ENCODE assay signal across 8 mouse cellular contexts in the genomic region with DNA sequence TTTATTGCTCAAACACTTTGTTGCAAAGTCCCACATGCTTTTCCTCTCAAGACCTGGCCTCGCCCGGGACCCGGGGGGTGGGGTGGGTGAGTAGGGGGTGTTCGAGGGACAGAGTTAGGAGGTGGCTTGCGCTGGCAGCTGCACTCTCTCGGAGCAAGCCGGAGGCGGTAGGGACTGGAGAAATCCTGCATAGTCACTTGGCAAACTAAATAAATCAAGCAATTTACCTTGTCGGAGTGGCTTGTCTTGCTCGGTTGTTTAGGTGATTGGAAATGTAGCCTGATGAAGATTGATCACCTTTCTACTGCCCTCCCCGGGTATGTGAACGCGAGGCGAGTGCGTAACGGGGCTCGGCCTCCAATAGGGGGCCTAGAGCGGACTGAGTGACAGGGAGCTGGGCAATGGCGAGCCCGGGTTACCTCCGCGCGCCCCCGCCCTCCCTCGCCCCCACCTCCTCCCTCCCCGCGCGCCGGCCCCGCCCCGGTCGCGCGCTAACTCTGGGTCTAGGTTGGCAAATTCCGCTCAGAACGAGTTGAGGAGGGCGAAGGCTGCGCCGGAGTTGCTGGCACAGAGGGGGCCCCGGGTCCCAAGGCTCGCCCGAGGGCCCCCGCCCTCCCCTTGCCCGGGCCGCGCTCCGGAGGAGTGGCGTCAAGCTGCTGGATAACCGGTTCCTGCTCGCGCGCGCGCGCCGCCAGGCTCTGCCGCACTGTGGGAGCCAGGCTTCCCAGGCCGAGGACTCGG. TPM values are rescaled to one million over a fixed set of nuclear protein-coding genes. Genes with fewer than 3 reads are reported as not detected.
DNase-seq lines count a peak whose midpoint lies in the region; ATAC-seq lines count a peak whose summit lies in the region.

No protein-coding gene starts in this region.

- H3K4me3 ChIP-seq in brown adipose tissue, adult 24 weeks (ENCODE audit: insufficient read depth, low read depth, low read length): peak overlapping the region; percentile 66
- peak overlapping the region; percentile 56 for H3K4me3 ChIP-seq in liver, embryonic 13.5 days (replicated peaks)
- peak overlapping the region; percentile 32 for H3K4me3 ChIP-seq in neural tube, embryonic 15.5 days (replicated peaks)

- H3K27ac ChIP-seq in brown adipose tissue, adult 24 weeks (replicated peaks; ENCODE audit: low read depth, low read length): no peak overlapping the region
- H3K27ac ChIP-seq in liver, embryonic 13.5 days: no peak overlapping the region
- H3K27ac ChIP-seq in neural tube, embryonic 15.5 days (replicated peaks): no peak overlapping the region

- H3K4me2 ChIP-seq in liver, embryonic 13.5 days: peak overlapping the region; percentile 72
- H3K4me2 ChIP-seq in neural tube, embryonic 15.5 days: peak overlapping the region; percentile 57

- 0 out of 2 replicates have a peak, but pooled peaks cover 3% of the 10 kb centered on the region for H3K4me1 ChIP-seq in brown adipose tissue, adult 24 weeks (ENCODE audit: control insufficient read depth, insufficient read depth, insufficient read length, low read length)
- H3K4me1 ChIP-seq in liver, embryonic 13.5 days (replicated peaks): peaks cover 40% of the 10 kb centered on the region
- H3K4me1 ChIP-seq in neural tube, embryonic 15.5 days: peaks cover 20% of the 10 kb centered on the region

- no peak overlapping the region for H3K9ac ChIP-seq in liver, embryonic 13.5 days
- no peak overlapping the region for H3K9ac ChIP-seq in neural tube, embryonic 15.5 days (replicated peaks)

- WGBS in liver, embryonic 13.5 days (ENCODE audit: insufficient replicate concordance): under 1% methylated on average over 59 of the region's 59 CpGs
- WGBS in neural tube, embryonic 15.5 days: 1% methylated on average over 59 of the region's 59 CpGs

- H3K36me3 ChIP-seq in liver, embryonic 13.5 days: no peaks in the 10 kb centered on the region
- 0 out of 2 replicates have a peak, but pooled peaks cover 2% of the 10 kb centered on the region for H3K36me3 ChIP-seq in neural tube, embryonic 15.5 days

- H3K9me3 ChIP-seq in liver, embryonic 13.5 days (replicated peaks): no peaks in the 10 kb centered on the region
- no peaks in the 10 kb centered on the region for H3K9me3 ChIP-seq in neural tube, embryonic 15.5 days (replicated peaks)

- H3K27me3 ChIP-seq in liver, embryonic 13.5 days: peaks cover 100% of the 10 kb centered on the region
- peaks cover 94% of the 10 kb centered on the region for H3K27me3 ChIP-seq in neural tube, embryonic 15.5 days (replicated peaks)

- peak; percentile 67 to 77 for DNase-seq in layer of hippocampus, postnatal 10 days (ENCODE audit: low spot score in 2 of 2)
- no peak for DNase-seq in layer of hippocampus, adult 9-10 months (ENCODE audit: low spot score)
- peak; percentile 34 for DNase-seq in gastrocnemius, postnatal 10 days
- peak; percentile 23 for DNase-seq in kidney, adult 11 months
- DNase-seq in liver, embryonic 13.5 days: no peak
- no peak for DNase-seq in spleen, postnatal 14 days (ENCODE audit: low spot score in 2 of 2)

- peak; percentile 73 for ATAC-seq in liver, embryonic 13.5 days (ENCODE audit: low read depth)
- peak; percentile 24; the same call in 1 of the 2 replicates for ATAC-seq in neural tube, embryonic 15.5 days (ENCODE audit: low FRiP score)

RNA-seq across cellular contexts. Expression of a gene that starts 1.2 kb away (rescaled TPM):
- total RNA-seq in layer of hippocampus, postnatal 10 days (2021): 1 to 10 TPM; 4.8 to 5.3 TPM
- not detected in 2 replicates for polyA plus RNA-seq in brown adipose tissue, adult 24 weeks (2012; ENCODE audit: insufficient read depth, insufficient read length, missing spikeins)
- not detected for total RNA-seq in gastrocnemius, postnatal 10 days (2021)
- not detected in 2 replicates for polyA plus RNA-seq in liver, embryonic 13.5 days (2015; fragmentation: Nextera tagmentation; extraction: Ambion mirVana)
- not detected in 2 replicates for polyA plus RNA-seq in neural tube, embryonic 15.5 days (2015; fragmentation: Nextera tagmentation; extraction: Ambion mirVana)

Comparison
In these comparisons a context has a peak if more than half of its experiments do, and no peak if none do; other contexts are left out.
1. DNase-seq: peak in layer of hippocampus, postnatal 10 days (2 of 2), gastrocnemius, postnatal 10 days (single experiment) and kidney, adult 11 months (single experiment); none in layer of hippocampus, adult 9-10 months (single experiment), liver, embryonic 13.5 days (single experiment) and spleen, postnatal 14 days (0 of 2).
2. Peak in every context shown above with its lines, with median percentiles within 50 percentile points of each other: H3K4me3 ChIP-seq.